Mouse (Mus musculus) gastrocnemius, adult 8-10 months (tissue): ENCODE measurements around the gene Gm20816. TPM values are rescaled to one million over a fixed set of nuclear protein-coding genes. Genes with fewer than 3 reads are reported as not detected.
"Not testable (repeated sequence)": the region's sequence is repeated elsewhere in the genome, so short reads cannot be mapped to it uniquely, and the experiment has no call there.

Experiments
- DNase-seq, 2 experiments: peaks; one replicate each; pipeline ENCODE4 v3.0.0; 2022; ENCODE audit warnings: low spot score in 2 of 2
- total RNA-seq, 4 experiments: library from RNA; stranded (reverse); gene quantifications; 2 replicates each; pipeline ENCODE4 v1.2.4; 2022

Gm20816 gene
- not detected for total RNA-seq

DNA sequence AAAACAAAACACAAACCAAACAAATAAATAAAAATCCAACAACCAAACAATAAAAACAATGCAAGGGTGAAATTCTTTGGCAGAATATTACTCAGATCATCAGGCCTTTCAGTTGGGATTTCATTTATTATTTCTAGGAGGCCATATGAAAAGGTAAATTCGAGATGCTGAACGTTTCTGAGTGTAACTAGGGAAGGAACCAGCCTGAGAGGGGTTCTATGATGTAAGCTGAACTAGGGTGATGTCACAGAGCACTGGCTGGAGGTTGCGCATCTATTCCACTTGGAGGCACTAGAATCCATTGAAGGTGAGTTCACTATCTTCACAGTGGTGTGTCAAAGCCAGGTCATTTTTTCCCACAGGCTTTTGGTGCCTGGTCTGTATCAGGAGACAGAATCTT lies at the start of gene Gm20816:
Gene Gm20816, plus strand, starts transcription at position 301 of the 400 bp plus-strand sequence.
- DNase-seq = not testable (repeated sequence)

Other genes with a start within 250 kb of the Gm20816 start
- gene Gm20937, start 243.1 kb upstream of the Gm20816 start, total RNA-seq = not detected